Mouse (Mus musculus) spleen, adult 2 months (tissue): Measurements from ENCODE around the gene Ide. TPM values are rescaled to one million over a fixed set of nuclear protein-coding genes. Genes with fewer than 3 reads are reported as not detected.
"Not testable (repeated sequence)": the region's sequence is repeated elsewhere in the genome, so short reads cannot be mapped to it uniquely, and the experiment has no call there.

Experiments used
- DNase-seq, 2 experiments: peaks; one replicate each; pipeline versions ENCODE4 v3.0.0 to v3.0.0-alpha.2; 2012 to 2021; ENCODE audit warnings: low spot score in 2 of 2, low read depth in 1 of 2
- H3K27ac ChIP-seq: fragments of 200-500 bp; 2 replicates; pipeline ENCODE4 v1.5.1; 2012; ENCODE audit warnings: low read length, inconsistent platforms; ENCODE audit not compliant: insufficient read depth
- H3K27me3 ChIP-seq: fragments of 200-500 bp; 2 replicates; pipeline ENCODE4 v1.6.1; 2012; ENCODE audit warnings: mild to moderate bottlenecking, moderate library complexity, low read length, inconsistent platforms; ENCODE audit not compliant: control insufficient read depth, insufficient read depth
- H3K36me3 ChIP-seq: fragments of 200-500 bp; 2 replicates; pipeline ENCODE4 v1.6.1; 2012; ENCODE audit warnings: mild to moderate bottlenecking, low read length, inconsistent platforms; ENCODE audit not compliant: control insufficient read depth, insufficient read depth
- H3K4me1 ChIP-seq: fragments of 200-500 bp; 2 replicates; pipeline ENCODE4 v1.6.1; 2011; ENCODE audit warnings: inconsistent platforms; ENCODE audit not compliant: control insufficient read depth, insufficient read depth, insufficient read length
- H3K4me3 ChIP-seq: fragments of 200-500 bp; 2 replicates; pipeline ENCODE4 v1.5.1; 2011; ENCODE audit warnings: mild to moderate bottlenecking, inconsistent platforms; ENCODE audit not compliant: insufficient read depth, insufficient read length; ENCODE audit errors: extremely low read depth
- CTCF ChIP-seq: fragments of 200-500 bp; IDR thresholded peaks from 2 replicates; pipeline ENCODE4 v1.5.1; 2011; ENCODE audit warnings: mild to moderate bottlenecking, inconsistent platforms; ENCODE audit not compliant: insufficient read depth, insufficient read length, insufficient replicate concordance; ENCODE audit errors: extremely low read depth
- POLR2A ChIP-seq: fragments of 200-500 bp; IDR thresholded peaks from 2 replicates; pipeline ENCODE4 v1.6.1; 2011; ENCODE audit warnings: low read depth, low read length, inconsistent platforms
- WGBS: fragments of 180-500 bp; shearing (Covaris S2); methylation state at CpG from one replicate; pipeline ENCODE4 v1.1.7; 2018; 5-methylcytosine and 5-hydroxymethylcytosine counted together
- polyA plus RNA-seq: library from polyadenylated mRNA; depleted of rRNA; stranded (reverse); fragments of >200 nt; gene quantifications from 2 replicates; pipeline ENCODE4 v1.2.3, GENCODE M21; 2012; rRNA removed

Ide gene
- polyA plus RNA-seq, 1 experiment = 6.7 TPM

GRCm38 (mm10) chr19:37233561-37234539 lies 103.8 kb downstream of the Ide start:
- DNase-seq = no peak
- TF ChIP-seq POLR2A (no peak), CTCF (no peak)
- Histone ChIP-seq H3K27me3 (peaks cover 8% of the 10 kb centered on the region), H3K4me1 (0 out of 2 replicates have a peak, but pooled peaks cover 5% of the 10 kb centered on the region), H3K36me3 (no peaks in the 10 kb centered on the region), H3K4me3 (peak overlapping the region; percentile 10; the same call in 1 of the 2 replicates), H3K27ac (no peak overlapping the region; the same call in 1 of the 2 replicates)
- 12% methylated on average over 63 of the region's 63 CpGs for WGBS

- not testable (repeated sequence) for H3K4me1 ChIP-seq, H3K36me3 ChIP-seq, DNase-seq, H3K27me3 ChIP-seq, H3K27ac ChIP-seq, H3K4me3 ChIP-seq
- 78% methylated on average over 9 of the region's 9 CpGs for WGBS
Measured at GRCm38 (mm10) chr19:37232598-37232997, 105.1 kb downstream of the Ide start.

DNA sequence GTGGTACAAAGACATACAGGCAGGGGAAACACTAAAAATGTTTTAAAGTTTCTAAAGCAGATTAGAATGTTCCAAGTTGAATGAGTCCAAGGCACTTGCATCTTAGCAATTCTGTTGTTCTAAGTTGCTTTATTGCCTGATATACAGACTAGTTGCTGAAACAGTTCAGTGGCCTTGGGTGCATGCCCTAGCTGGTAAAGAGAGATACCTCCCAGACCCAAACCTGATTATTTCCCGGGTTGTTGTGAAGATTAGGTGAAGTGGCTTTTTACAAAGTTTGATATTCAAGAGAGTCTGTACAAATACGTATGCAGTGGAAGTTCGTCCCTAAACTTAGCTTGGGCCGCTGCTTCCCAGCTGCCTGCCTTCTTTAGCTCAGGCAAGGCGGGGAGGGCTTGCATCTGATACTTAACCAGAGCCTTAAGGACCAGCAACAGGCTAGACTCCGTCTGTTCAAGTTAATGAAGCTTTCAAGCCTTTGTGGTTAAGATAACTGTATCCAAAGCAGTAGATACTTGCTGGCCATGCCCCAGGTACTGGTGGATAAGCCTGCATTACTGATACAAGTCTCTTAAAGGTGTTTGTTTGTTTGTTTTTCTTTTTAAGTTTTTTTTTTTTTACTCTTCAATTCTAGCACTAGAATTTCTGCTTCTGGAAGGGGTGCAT lies 112.3 kb downstream of the Ide start:
- Histone ChIP-seq H3K36me3 (peaks cover 9% of the 10 kb centered on the region), H3K4me1 (no peaks in the 10 kb centered on the region), H3K27ac (no peak overlapping the region), H3K27me3 (no peaks in the 10 kb centered on the region), H3K4me3 (no peak overlapping the region)
- 78% methylated on average over 6 of the region's 6 CpGs for WGBS
- no peak for TF ChIP-seq CTCF
- TF ChIP-seq POLR2A = no peak
- DNase-seq = no peak

Other genes starting within 250 kb of the Ide start
- gene March5, start 130.3 kb downstream of the Ide start, polyA plus RNA-seq = 21.2 and 23.4 TPM in 2 replicates
- 4.1 and 4.2 TPM in 2 replicates for gene Cpeb3, start 129.3 kb downstream of the Ide start, polyA plus RNA-seq
- 2.1 TPM in 2 replicates for gene Kif11, start 38.6 kb upstream of the Ide start, polyA plus RNA-seq
- 52.9 and 105 TPM in 2 replicates for gene Hhex, start 97.0 kb upstream of the Ide start, polyA plus RNA-seq
- gene Exoc6, start 212.6 kb upstream of the Ide start, polyA plus RNA-seq = 8.1 and 8.6 TPM in 2 replicates